Mouse (Mus musculus): ENCODE results near the gene Atp13a1. TPM values are rescaled to one million over a fixed set of nuclear protein-coding genes. Genes with fewer than 3 reads are reported as not detected.

Gene Atp13a1
- polyA plus RNA-seq, 1 experiment from 2014 or later: 48.9 TPM

DNA sequence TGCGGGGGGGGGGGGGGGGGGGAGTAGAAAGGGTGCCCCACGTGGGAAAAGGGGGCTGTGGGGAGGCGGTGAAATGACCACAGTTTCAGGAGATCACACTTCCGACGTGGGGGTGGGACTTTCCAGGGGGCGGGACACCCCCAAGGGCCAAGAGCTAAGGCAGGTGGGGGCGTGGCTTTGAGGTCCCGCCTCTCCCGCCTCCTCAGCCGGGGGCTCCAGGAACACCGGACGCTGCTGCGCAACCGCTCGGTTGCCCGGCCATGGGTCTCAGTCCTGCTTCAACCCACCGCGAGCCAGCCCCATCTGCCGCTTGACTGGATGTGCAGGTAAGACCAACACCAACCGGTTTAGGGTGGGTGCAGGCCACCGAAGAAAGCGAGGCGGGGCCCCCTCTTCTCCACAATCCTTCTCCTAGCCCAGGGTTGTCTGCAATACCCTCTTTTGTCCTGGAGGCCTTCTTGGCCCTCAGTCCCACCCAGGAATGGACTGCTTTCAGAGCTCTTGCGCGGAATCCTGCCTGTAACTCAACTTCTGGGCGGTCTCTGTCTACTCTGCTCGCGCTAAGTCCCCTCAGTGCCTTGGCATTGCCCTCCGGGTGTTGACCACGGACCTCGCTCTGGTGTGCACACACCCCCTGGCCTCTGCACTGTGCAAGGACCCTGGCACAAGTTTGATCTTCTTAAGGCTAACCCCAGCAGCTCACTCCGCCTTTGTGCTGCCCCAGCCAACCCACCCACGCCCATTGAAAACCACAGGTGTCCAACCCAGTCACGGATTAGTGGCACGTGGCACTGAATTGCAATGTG, 31.6 kb downstream of the Atp13a1 start, which contains the start of gene Lpar2:
Gene Lpar2 (plus strand): TSS at position 44 of the 806 bp plus-strand sequence.
- H3K9ac ChIP-seq: peak within 1 kb of the TSS; percentile 72
- H3K9me3 ChIP-seq: no peaks in the 10 kb centered on the region
- peak within 1 kb of the TSS; percentile 88 for H3K4me2 ChIP-seq (replicated peaks)
- peaks cover 25% of the 10 kb centered on the region; the same call in 1 of the 2 replicates for H3K4me1 ChIP-seq (replicated peaks)
- H3K36me3 ChIP-seq: peaks cover 7% of the 10 kb centered on the region; the same call in 1 of the 2 replicates
- 2% methylated on average over 33 of the region's 35 CpGs for WGBS
- peak within 1 kb of the TSS; percentile 63 for H3K4me3 ChIP-seq (replicated peaks)
- no peaks in the 10 kb centered on the region for H3K27me3 ChIP-seq (replicated peaks)
- ATAC-seq: peak; percentile 91
- peak within 1 kb of the TSS; percentile 68 for H3K27ac ChIP-seq

DNA sequence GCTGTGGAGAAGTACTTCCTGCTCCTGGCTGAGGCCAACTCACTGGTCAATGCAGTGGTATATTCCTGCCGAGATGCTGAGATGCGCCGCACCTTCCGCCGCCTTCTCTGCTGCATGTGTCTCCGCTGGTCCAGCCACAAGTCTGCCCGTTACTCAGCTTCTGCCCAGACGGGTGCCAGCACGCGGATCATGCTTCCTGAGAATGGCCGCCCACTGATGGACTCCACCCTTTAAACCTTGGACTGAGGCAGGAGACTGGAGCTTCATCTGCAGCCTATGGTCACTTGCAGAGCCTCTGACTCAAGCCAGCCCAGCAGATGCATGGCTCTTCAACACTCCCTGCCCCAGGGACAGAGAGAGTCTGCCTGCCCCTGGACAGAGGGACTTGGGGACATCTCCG, 35.4 kb downstream of the Atp13a1 start:
- Histone ChIP-seq H3K4me2 (replicated peaks) (no peak overlapping the region), H3K27ac (no peak overlapping the region), H3K4me1 (replicated peaks) (peaks cover 25% of the 10 kb centered on the region; the same call in 1 of the 2 replicates), H3K9me3 (no peaks in the 10 kb centered on the region), H3K27me3 (replicated peaks) (no peaks in the 10 kb centered on the region), H3K4me3 (replicated peaks) (no peak overlapping the region), H3K9ac (no peak overlapping the region), H3K36me3 (0 out of 2 replicates have a peak, but pooled peaks cover 3% of the 10 kb centered on the region)
- ATAC-seq: no peak
- 90% methylated on average over 12 of the region's 12 CpGs for WGBS

DNA sequence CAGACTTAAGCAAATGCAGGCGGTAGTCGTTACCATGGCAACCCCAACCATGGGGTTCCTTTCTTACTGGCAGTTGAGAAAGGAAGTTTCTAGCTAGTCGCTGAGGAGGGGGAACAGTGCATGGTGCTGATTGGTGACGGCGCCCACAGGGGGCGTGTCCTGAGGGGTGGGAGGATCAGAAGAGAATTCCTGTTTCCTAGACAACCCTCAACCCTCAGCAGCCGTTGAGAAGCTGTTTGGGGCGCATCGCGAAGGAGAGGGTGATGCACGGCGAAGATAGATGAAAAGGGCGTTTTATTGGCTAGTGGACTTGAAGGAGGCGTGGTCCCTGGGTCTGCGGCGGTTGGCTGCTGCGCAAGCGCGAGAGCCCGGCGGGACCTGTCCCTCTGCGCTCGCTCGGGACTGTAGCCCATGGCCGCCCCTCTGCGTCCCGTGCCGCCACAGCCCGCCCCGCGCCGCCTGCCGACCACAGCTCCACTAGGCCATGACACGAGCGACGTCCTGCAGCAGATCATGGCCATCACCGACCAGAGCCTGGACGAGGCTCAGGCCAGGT, 41.4 kb downstream of the Atp13a1 start, which contains the start of gene Pbx4:
Gene Pbx4 (plus strand): TSS at position 194 of the 556 bp plus-strand sequence.
- Histone ChIP-seq H3K27me3 (replicated peaks) (no peaks in the 10 kb centered on the region), H3K4me1 (replicated peaks) (peaks cover 6% of the 10 kb centered on the region), H3K36me3 (no peaks in the 10 kb centered on the region), H3K9ac (peak within 1 kb of the TSS; percentile 57), H3K9me3 (no peaks in the 10 kb centered on the region), H3K27ac (no peak within 1 kb of the TSS), H3K4me2 (replicated peaks) (peak within 1 kb of the TSS; percentile 96), H3K4me3 (replicated peaks) (peak within 1 kb of the TSS; percentile 61)
- under 1% methylated on average over 38 of the region's 38 CpGs for WGBS
- ATAC-seq: peak; percentile 96

DNA sequence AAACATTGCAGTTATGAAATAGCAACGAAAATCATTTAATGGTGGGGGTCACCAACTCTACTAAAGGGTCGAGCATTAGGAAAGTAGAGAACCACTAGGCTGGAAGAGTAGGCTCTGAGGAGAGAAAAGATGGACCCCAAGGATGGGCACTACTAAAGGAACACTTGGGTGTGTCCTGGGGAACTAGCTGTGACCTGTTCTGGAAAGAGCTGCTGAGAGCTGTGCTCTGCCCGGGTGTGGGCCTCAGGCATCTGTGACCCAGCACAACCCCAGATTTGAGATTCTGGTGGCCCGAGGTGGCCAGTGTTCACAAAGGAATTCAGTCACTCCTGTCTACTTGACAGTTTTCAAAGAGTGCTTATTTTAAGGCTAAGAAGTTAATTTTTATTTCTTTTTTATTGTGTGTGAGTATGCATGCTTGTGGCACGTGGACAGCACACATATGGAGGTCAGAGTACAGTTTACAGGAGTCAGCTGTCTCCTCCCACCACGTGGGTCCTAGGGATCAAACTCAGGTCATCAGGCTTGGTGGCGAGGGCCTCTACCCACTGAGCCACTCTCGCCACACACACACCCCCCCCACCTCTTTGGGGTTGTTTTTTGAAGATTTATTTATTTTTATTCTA, 46.2 kb downstream of the Atp13a1 start:
- no peak overlapping the region for H3K4me3 ChIP-seq (replicated peaks)
- H3K9me3 ChIP-seq: no peaks in the 10 kb centered on the region
- no peak overlapping the region for H3K4me2 ChIP-seq (replicated peaks)
- peaks cover 6% of the 10 kb centered on the region for H3K4me1 ChIP-seq (replicated peaks)
- no peak overlapping the region for H3K27ac ChIP-seq
- 64% methylated on average over 8 of the region's 8 CpGs for WGBS
- ATAC-seq: peak; percentile 55; the same call in 1 of the 2 replicates
- H3K9ac ChIP-seq: no peak overlapping the region
- H3K27me3 ChIP-seq (replicated peaks): no peaks in the 10 kb centered on the region
- H3K36me3 ChIP-seq: no peaks in the 10 kb centered on the region

DNA sequence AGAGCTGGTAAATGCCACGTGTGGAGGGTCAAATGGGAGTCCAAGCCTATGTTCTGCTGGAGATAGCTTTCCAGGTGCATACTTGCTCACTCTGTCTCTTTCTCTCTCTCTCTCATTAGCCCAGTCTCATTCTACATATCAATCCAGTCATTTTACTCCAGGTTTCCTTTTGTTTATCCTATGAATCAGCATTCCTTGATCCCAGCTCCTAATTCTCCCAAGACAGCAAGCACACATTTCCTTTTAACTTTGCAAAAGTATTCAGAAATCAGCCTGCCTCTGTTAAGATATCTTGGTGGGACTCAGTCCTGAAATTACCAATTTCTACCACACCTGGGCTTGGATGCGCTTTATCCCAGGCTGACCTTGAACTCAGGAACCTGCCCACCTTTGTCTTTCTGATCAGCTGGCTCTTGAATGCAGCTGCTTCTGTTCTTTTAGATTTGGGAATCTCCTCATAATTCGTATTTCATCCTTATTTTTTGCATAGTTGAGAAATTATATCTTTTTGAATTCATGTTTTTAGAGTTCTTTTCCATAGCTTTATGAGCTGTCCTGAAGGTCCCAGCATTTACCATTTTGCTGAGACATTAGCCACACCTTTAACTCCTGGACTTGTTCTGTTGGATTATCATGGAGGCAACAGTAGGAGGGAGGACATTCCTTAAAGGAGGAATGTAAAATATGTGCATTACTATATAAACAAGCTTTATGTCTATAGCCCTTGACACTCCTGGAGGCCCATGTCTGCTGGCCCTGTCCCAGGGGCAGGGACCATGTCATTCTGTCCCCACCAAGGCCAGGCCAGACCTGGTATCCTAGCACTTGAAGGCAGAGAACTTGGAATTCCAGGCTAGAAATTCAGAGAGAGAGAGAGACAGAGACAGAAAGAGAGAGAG, 56.5 kb downstream of the Atp13a1 start:
- 68% methylated on average over 3 of the region's 3 CpGs for WGBS
- no peak for ATAC-seq

DNA sequence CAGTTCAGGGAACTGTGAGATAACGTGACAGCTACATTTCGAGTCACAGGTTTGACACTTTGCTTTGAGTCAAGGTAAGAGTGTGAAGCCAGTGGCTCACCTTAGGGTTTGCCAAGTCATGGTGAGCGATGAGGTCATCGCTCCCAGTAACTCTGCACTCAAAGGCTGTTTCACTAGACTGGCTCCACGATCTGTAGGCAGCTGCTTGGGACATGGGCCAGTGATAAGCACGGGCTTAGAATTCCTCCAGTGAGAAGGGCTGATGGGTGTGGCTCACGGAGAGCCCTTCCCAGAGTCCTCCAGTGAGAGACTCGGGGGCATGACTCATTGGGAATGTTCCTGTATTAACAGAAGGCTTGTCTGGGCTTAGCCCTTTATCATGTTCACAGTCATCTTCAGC, 58.0 kb downstream of the Atp13a1 start:
- Histone ChIP-seq H3K4me2 (replicated peaks) (no peak overlapping the region), H3K27me3 (replicated peaks) (no peaks in the 10 kb centered on the region), H3K4me1 (replicated peaks) (no peaks in the 10 kb centered on the region), H3K4me3 (replicated peaks) (no peak overlapping the region), H3K9me3 (no peaks in the 10 kb centered on the region), H3K9ac (no peak overlapping the region), H3K36me3 (no peaks in the 10 kb centered on the region), H3K27ac (no peak overlapping the region)
- 60% methylated on average over 8 of the region's 8 CpGs for WGBS
- ATAC-seq: peak; percentile 90

More for the DNA sequence above, 56.5 kb downstream of the Atp13a1 start:
- Histone ChIP-seq H3K27me3 (replicated peaks) (no peaks in the 10 kb centered on the region), H3K9ac (no peak overlapping the region), H3K9me3 (no peaks in the 10 kb centered on the region), H3K4me2 (replicated peaks) (no peak overlapping the region), H3K4me3 (replicated peaks) (no peak overlapping the region), H3K36me3 (no peaks in the 10 kb centered on the region), H3K4me1 (replicated peaks) (no peaks in the 10 kb centered on the region), H3K27ac (no peak overlapping the region)

DNA sequence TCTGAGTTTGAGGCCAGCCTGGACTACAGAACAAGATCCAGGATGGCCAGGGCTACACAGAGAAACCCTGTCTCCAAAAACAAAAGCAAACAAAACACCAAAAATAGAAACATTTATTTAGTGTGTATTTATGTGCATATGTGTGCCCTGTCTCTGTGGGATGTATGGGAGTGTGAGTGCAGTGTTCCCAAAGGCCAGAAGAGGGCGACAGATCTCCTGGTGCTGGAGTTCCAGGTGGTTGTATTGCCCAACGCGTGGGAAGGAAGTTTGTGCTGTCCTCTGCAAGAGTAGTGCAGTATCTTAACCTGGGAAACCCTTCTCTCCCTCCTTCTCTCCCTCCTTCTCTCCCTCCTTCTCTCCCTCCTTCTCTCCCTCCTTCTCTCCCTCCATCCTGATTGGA, 58.9 kb downstream of the Atp13a1 start:
- H3K27me3 ChIP-seq (replicated peaks): no peaks in the 10 kb centered on the region
- no peak overlapping the region for H3K4me2 ChIP-seq (replicated peaks)
- no peaks in the 10 kb centered on the region for H3K36me3 ChIP-seq
- ATAC-seq: no peak
- no peak overlapping the region for H3K4me3 ChIP-seq (replicated peaks)
- H3K9ac ChIP-seq: no peak overlapping the region
- H3K4me1 ChIP-seq (replicated peaks): no peaks in the 10 kb centered on the region
- WGBS: 46% methylated on average over 3 of the region's 3 CpGs
- H3K9me3 ChIP-seq: no peaks in the 10 kb centered on the region
- no peak overlapping the region for H3K27ac ChIP-seq

DNA sequence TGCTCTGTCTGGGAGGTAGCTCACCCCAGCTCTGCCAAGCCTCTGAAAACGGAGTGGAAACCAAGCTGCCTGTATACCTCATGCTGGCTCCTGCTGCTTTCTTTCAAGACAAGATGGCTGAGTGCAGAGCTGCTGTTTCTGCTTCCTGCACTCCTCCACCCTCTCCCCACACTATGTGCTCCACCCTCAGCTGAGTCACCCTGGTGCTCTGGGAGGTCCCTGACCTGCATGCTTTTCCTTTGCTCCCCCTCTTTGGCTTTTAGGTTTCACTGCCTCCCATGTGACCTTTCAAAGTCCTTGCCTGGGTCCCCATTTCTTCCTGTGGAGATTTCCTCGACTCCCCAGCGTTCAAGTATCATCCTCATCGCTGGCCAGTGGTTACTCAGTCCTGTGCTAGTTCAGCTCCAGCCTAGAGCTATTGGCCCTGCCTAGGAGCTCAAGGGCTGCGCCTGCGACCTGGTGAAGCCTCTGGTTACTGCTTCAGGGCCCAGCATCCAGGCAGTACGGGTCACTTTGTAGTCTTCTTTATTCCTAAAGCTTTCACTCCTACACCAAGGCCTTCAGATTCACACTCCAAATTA, 60.1 kb downstream of the Atp13a1 start:
- no peak; the same call in 1 of the 2 replicates for ATAC-seq
- Histone ChIP-seq H3K9me3 (no peaks in the 10 kb centered on the region), H3K4me1 (replicated peaks) (no peaks in the 10 kb centered on the region), H3K27ac (no peak overlapping the region), H3K27me3 (replicated peaks) (no peaks in the 10 kb centered on the region), H3K4me2 (replicated peaks) (no peak overlapping the region), H3K4me3 (replicated peaks) (no peak overlapping the region), H3K9ac (no peak overlapping the region), H3K36me3 (no peaks in the 10 kb centered on the region)
- WGBS: 73% methylated on average over 7 of the region's 7 CpGs

DNA sequence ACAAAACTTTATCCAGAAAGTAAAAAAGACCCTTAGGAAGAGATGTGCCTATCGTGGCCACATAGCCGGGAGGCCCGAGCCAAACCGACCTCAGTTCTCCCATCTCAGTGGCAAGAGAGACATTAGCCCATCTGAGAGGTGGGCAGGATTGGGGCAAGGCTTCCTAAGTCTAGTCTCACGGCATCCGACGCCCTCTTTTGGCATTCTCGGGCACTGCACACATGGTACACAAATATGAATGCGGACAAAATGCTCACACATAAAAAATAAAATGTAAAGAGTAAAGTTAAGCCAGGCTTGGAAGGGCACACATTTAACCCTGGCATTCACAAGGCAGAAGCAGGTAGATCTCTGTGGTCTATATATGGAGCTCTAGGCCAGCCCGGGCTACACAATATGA, 62.9 kb downstream of the Atp13a1 start:
- no peaks in the 10 kb centered on the region for H3K36me3 ChIP-seq
- H3K4me3 ChIP-seq (replicated peaks): no peak overlapping the region
- H3K9me3 ChIP-seq: no peaks in the 10 kb centered on the region
- H3K27me3 ChIP-seq (replicated peaks): no peaks in the 10 kb centered on the region
- no peak for ATAC-seq
- no peak overlapping the region for H3K9ac ChIP-seq
- H3K4me1 ChIP-seq (replicated peaks): no peaks in the 10 kb centered on the region
- H3K4me2 ChIP-seq (replicated peaks): no peak overlapping the region
- WGBS: 89% methylated on average over 10 of the region's 10 CpGs
- no peak overlapping the region for H3K27ac ChIP-seq
